Mouse (Mus musculus) brown adipose tissue, adult 24 weeks (tissue): ENCODE results near the gene Gm13276. TPM values are rescaled to one million over a fixed set of nuclear protein-coding genes. Genes with fewer than 3 reads are reported as not detected.
A peak's percentile ranks its signal among the peaks of the same experiment; 100 is the strongest.
"Not testable (repeated sequence)": the region's sequence is repeated elsewhere in the genome, so short reads cannot be mapped to it uniquely, and the experiment has no call there.

ENCODE experiments used
- H3K27ac ChIP-seq: fragments of 200-500 bp; replicated peaks from 2 replicates; pipeline ENCODE4 v1.5.1; 2012; ENCODE audit warnings: low read depth, mild to moderate bottlenecking, low read length
- H3K4me1 ChIP-seq: fragments of 200-500 bp; 2 replicates; pipeline ENCODE4 v1.6.1; 2012; ENCODE audit warnings: low read length, mixed read lengths; ENCODE audit not compliant: control insufficient read depth, insufficient read depth, insufficient read length
- H3K4me3 ChIP-seq: fragments of 200-500 bp; 2 replicates; pipeline ENCODE4 v1.5.1; 2012; ENCODE audit warnings: low read depth, mild to moderate bottlenecking, low read length, moderate library complexity; ENCODE audit not compliant: insufficient read depth
- polyA plus RNA-seq: library from polyadenylated mRNA; stranded (reverse); fragments of >200 nt; gene quantifications from 2 replicates; pipeline ENCODE4 v1.2.4, GENCODE M21; 2012; ENCODE audit not compliant: missing spikeins, insufficient read depth, insufficient read length

Gene Gm13276
- not detected in 2 replicates for polyA plus RNA-seq

GRCm38 (mm10) chr4:88785409-88785808 lies at the start of gene Gm13276:
TSS of gene Gm13276 (plus strand) at chr4:88785709.
- not testable (repeated sequence) for H3K27ac ChIP-seq, H3K4me1 ChIP-seq, H3K4me3 ChIP-seq

GRCm38 (mm10) chr4:88738480-88738879 lies 47.0 kb upstream of the Gm13276 start:
- H3K27ac ChIP-seq, result no peak overlapping the region
- H3K4me1 ChIP-seq, result no peaks in the 10 kb centered on the region
- H3K4me3 ChIP-seq, result no peak overlapping the region

GRCm38 (mm10) chr4:88739036-88739435 lies 46.5 kb upstream of the Gm13276 start:
- H3K27ac ChIP-seq, result no peak overlapping the region
- no peaks in the 10 kb centered on the region for H3K4me1 ChIP-seq
- no peak overlapping the region for H3K4me3 ChIP-seq

GRCm38 (mm10) chr4:88741426-88741825 lies 44.1 kb upstream of the Gm13276 start:
- H3K4me3 ChIP-seq, result no peak overlapping the region

GRCm38 (mm10) chr4:88742771-88743371 lies 42.6 kb upstream of the Gm13276 start:
- Histone ChIP-seq H3K27ac (no peak overlapping the region), H3K4me3 (no peak overlapping the region), H3K4me1 (no peaks in the 10 kb centered on the region)

More at GRCm38 (mm10) chr4:88741426-88741825, 44.1 kb upstream of the Gm13276 start:
- H3K4me1 ChIP-seq, result no peaks in the 10 kb centered on the region
- H3K27ac ChIP-seq, result no peak overlapping the region

GRCm38 (mm10) chr4:88744207-88744606 lies 41.3 kb upstream of the Gm13276 start:
- H3K4me3 ChIP-seq, result no peak overlapping the region
- H3K27ac ChIP-seq, result no peak overlapping the region
- H3K4me1 ChIP-seq, result no peaks in the 10 kb centered on the region

GRCm38 (mm10) chr4:88749926-88750325 lies 35.6 kb upstream of the Gm13276 start:
- no peak overlapping the region for H3K27ac ChIP-seq
- no peaks in the 10 kb centered on the region for H3K4me1 ChIP-seq
- no peak overlapping the region for H3K4me3 ChIP-seq

GRCm38 (mm10) chr4:88754818-88755340 lies 30.6 kb upstream of the Gm13276 start, which contains the start of gene Gm13271:
TSS of gene Gm13271 (plus strand) at chr4:88754868.
- H3K4me1 ChIP-seq, H3K27ac ChIP-seq, H3K4me3 ChIP-seq: not testable (repeated sequence)

GRCm38 (mm10) chr4:88756581-88757513 lies 28.7 kb upstream of the Gm13276 start:
- peak overlapping the region; percentile 67 for H3K4me3 ChIP-seq
- not testable (repeated sequence) for H3K4me1 ChIP-seq
- H3K27ac ChIP-seq, result peak overlapping the region; percentile 71

- not testable (repeated sequence) for H3K4me1 ChIP-seq, H3K27ac ChIP-seq
- peak overlapping the region; percentile 67 for H3K4me3 ChIP-seq
Measured at GRCm38 (mm10) chr4:88757628-88758031, 27.9 kb upstream of the Gm13276 start.

GRCm38 (mm10) chr4:88758751-88759150 lies 26.8 kb upstream of the Gm13276 start:
- not testable (repeated sequence) for H3K4me1 ChIP-seq, H3K4me3 ChIP-seq, H3K27ac ChIP-seq

- Histone ChIP-seq H3K27ac (peak within 1 kb of the TSS; percentile 47; the same call in 1 of the 2 replicates), H3K4me3 (peak within 1 kb of the TSS; percentile 56)
- H3K4me1 ChIP-seq, result not testable (repeated sequence)
Measured at GRCm38 (mm10) chr4:88759610-88760268, 25.8 kb upstream of the Gm13276 start, which contains the start of gene Gm13283. TSS of gene Gm13283 (plus strand) at chr4:88760119.

GRCm38 (mm10) chr4:88760431-88760830 lies 25.1 kb upstream of the Gm13276 start:
- H3K4me3 ChIP-seq, result peak overlapping the region; percentile 56
- peak overlapping the region; percentile 47; the same call in 1 of the 2 replicates for H3K27ac ChIP-seq
- H3K4me1 ChIP-seq, result not testable (repeated sequence)

GRCm38 (mm10) chr4:88761776-88762175 lies 23.7 kb upstream of the Gm13276 start:
- not testable (repeated sequence) for H3K27ac ChIP-seq, H3K4me1 ChIP-seq, H3K4me3 ChIP-seq

GRCm38 (mm10) chr4:88762341-88762740 lies 23.2 kb upstream of the Gm13276 start:
- H3K4me3 ChIP-seq, H3K27ac ChIP-seq, H3K4me1 ChIP-seq: not testable (repeated sequence)
